Mouse (Mus musculus) liver, adult 2 months (tissue): ENCODE results near the gene Arhgef3. TPM values are rescaled to one million over a fixed set of nuclear protein-coding genes. Genes with fewer than 3 reads are reported as not detected.
A peak's percentile ranks its signal among the peaks of the same experiment; 100 is the strongest.

Experiments used
- DNase-seq: peaks from one replicate; pipeline ENCODE4 v3.0.0-alpha.2; 2011; ENCODE audit warnings: low read depth, low spot score; ENCODE audit errors: extremely low read depth
- H3K27ac ChIP-seq: fragments of 200-500 bp; replicated peaks from 2 replicates; pipeline ENCODE4 v1.5.1; 2012; ENCODE audit warnings: low read depth, mild to moderate bottlenecking, control low read depth, inconsistent platforms, low read length; ENCODE audit not compliant: insufficient read depth
- H3K27me3 ChIP-seq: fragments of 200-500 bp; 2 replicates; pipeline ENCODE4 v1.6.1; 2012; ENCODE audit warnings: mild to moderate bottlenecking, moderate library complexity, low read length, inconsistent platforms; ENCODE audit not compliant: control insufficient read depth, insufficient read depth
- H3K36me3 ChIP-seq: fragments of 200-500 bp; 2 replicates; pipeline ENCODE4 v1.6.1; 2012; ENCODE audit warnings: low read length, inconsistent platforms; ENCODE audit not compliant: control insufficient read depth, insufficient read depth
- H3K4me1 ChIP-seq: fragments of 200-500 bp; 2 replicates; pipeline ENCODE4 v1.6.1; 2011; ENCODE audit warnings: low read length; ENCODE audit not compliant: control insufficient read depth, insufficient read depth
- H3K4me3 ChIP-seq: fragments of 200-500 bp; 2 replicates; pipeline ENCODE4 v1.5.1; 2011; ENCODE audit warnings: low read depth, mild to moderate bottlenecking, control low read depth, low read length, moderate library complexity; ENCODE audit not compliant: insufficient read depth
- H3K79me2 ChIP-seq: fragments of 200-500 bp; 2 replicates; pipeline ENCODE4 v1.6.1; 2012; ENCODE audit warnings: inconsistent platforms, mild to moderate bottlenecking, low read length, moderate library complexity; ENCODE audit not compliant: control insufficient read depth, insufficient read depth
- H3K9ac ChIP-seq: fragments of 200-500 bp; 2 replicates; pipeline ENCODE4 v1.6.1; 2012; ENCODE audit warnings: low read depth, mild to moderate bottlenecking, control low read depth, inconsistent platforms, low read length
- CTCF ChIP-seq: fragments of 200-500 bp; IDR thresholded peaks from 2 replicates; pipeline ENCODE4 v1.5.1; 2011; ENCODE audit warnings: low read depth, low read length, control low read depth
- POLR2A ChIP-seq: fragments of 200-500 bp; IDR thresholded peaks from 2 replicates; pipeline ENCODE4 v1.6.1; 2011; ENCODE audit warnings: low read length, control low read depth; ENCODE audit not compliant: insufficient read depth; ENCODE audit errors: extremely low read depth
- WGBS: fragments of 180-500 bp; shearing (Covaris S2); methylation state at CpG from one replicate; pipeline ENCODE4 v1.1.7; 2018; 5-methylcytosine and 5-hydroxymethylcytosine counted together
- polyA plus RNA-seq: library from polyadenylated mRNA; depleted of rRNA; stranded (reverse); fragments of >200 nt; gene quantifications from 2 replicates; pipeline ENCODE4 v1.2.3, GENCODE M21; 2012
- total RNA-seq: library from RNA; depleted of rRNA; stranded (reverse); fragments of >200 nt; gene quantifications from 2 replicates; pipeline ENCODE4 v1.2.3, GENCODE M21; 2014

Gene Arhgef3
- total and polyA plus RNA-seq, 2 experiments: 6.4 to 19.3 TPM

DNA sequence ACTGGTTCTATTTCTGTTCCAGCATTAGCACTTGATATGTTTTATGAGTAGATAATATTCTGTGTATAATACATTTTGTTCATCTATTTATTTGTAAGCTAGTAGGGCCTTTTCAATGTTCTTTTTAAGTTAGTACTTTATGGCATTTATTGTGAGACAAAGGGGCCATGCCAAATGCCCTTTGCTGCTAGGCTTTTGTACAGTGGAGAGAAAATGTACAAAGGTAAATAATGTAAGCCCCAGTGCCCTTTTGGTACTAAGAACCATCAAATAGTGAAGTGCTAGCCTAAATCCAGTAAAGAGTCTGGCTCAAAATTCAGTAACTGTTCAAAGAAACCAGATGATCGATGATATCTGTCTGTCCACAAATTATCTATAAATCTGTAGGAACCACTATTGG, 307.6 kb downstream of the Arhgef3 start:
- no peak overlapping the region for H3K9ac ChIP-seq
- no peaks in the 10 kb centered on the region for H3K27me3 ChIP-seq
- H3K36me3 ChIP-seq: no peaks in the 10 kb centered on the region
- WGBS: 24% methylated on average over 1 of the region's 1 CpGs
- DNase-seq: peak; percentile 57
- H3K79me2 ChIP-seq: no peaks in the 10 kb centered on the region
- TF ChIP-seq POLR2A: no peak
- TF ChIP-seq CTCF: no peak
- H3K27ac ChIP-seq: no peak overlapping the region
- no peak overlapping the region for H3K4me3 ChIP-seq
- H3K4me1 ChIP-seq: peaks cover 4% of the 10 kb centered on the region; the same call in 1 of the 2 replicates

DNA sequence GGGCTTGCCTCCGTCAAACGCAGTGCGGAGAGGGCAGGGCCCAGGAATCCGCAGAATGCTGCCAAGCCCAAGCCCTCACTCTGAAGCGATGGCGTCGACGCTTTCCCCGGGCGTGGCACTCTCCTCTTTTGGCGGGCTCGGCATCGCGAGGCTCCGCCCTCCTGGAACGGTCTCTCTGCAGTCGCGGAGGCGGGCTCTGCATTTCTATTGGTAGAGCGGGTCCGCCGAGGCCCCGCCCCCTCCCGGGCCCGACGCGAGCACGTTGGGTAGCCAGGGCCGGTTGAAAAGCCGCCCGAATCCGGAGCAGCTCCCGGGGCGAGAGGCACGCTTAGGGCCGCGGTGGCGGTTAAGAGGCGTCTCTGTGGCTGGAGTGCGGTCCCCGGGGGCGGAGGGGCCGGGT, 313.9 kb downstream of the Arhgef3 start, which contains the start of gene Fam208a:
Gene Fam208a (plus strand): TSS at position 262 of the 400 bp plus-strand sequence.
- peak within 1 kb of the TSS; percentile 64 for H3K4me3 ChIP-seq
- peak within 1 kb of the TSS; percentile 95 for H3K27ac ChIP-seq
- H3K36me3 ChIP-seq: no peaks in the 10 kb centered on the region
- 1% methylated on average over 43 of the region's 43 CpGs for WGBS
- H3K4me1 ChIP-seq: peaks cover 9% of the 10 kb centered on the region; the same call in 1 of the 2 replicates
- DNase-seq: peak; percentile 80
- TF ChIP-seq POLR2A: peak; percentile 81
- TF ChIP-seq CTCF: no peak
- no peaks in the 10 kb centered on the region for H3K79me2 ChIP-seq
- peak within 1 kb of the TSS; percentile 91 for H3K9ac ChIP-seq
- H3K27me3 ChIP-seq: no peaks in the 10 kb centered on the region

DNA sequence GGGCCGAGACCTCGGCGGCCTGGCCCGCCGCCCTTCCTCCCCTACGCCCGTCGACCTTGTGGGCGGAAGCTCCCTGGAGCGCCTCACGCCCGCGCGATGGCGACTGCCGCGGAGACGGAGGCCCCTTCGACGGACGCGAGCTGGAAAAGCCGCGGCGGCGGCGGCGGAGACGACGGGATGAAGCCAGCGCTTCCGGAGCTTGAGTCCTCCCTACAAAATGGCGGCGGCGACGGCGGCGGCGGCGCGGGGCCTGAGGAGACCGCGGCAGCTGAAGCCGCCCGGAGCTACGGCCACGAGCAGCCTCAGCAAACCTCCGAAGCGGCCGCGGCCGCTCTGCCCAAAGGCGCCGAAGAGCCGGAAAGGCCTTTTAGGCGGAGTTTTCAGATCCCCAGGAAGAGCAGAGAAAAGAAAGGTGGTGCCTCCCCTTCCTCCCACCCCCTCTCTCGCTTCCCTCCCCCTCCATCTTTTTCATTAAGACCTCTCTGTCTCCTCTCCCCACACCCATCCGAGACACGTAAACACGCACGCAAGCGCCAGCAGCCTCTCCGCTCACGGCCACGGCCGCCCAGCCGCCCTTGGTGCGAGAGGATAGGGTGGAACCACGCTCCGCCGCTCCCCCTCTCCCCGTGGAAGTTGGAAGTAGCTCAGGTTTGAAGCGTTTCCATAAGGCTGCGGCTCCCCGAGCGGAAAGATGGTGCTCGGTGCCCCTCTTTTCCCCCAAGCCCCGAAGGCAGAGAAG, 314.4 kb downstream of the Arhgef3 start:
- peak; percentile 76 for DNase-seq
- H3K27ac ChIP-seq: peak overlapping the region; percentile 95
- 0 out of 2 replicates have a peak, but pooled peaks have one; percentile 34 for TF ChIP-seq POLR2A
- no peak for TF ChIP-seq CTCF
- peak overlapping the region; percentile 91 for H3K9ac ChIP-seq
- H3K79me2 ChIP-seq: no peaks in the 10 kb centered on the region; the same call in 1 of the 2 replicates
- H3K36me3 ChIP-seq: peaks cover 3% of the 10 kb centered on the region; the same call in 1 of the 2 replicates
- H3K27me3 ChIP-seq: no peaks in the 10 kb centered on the region
- H3K4me3 ChIP-seq: peak overlapping the region; percentile 64
- peaks cover 9% of the 10 kb centered on the region; the same call in 1 of the 2 replicates for H3K4me1 ChIP-seq
- WGBS: under 1% methylated on average over 77 of the region's 78 CpGs

DNA sequence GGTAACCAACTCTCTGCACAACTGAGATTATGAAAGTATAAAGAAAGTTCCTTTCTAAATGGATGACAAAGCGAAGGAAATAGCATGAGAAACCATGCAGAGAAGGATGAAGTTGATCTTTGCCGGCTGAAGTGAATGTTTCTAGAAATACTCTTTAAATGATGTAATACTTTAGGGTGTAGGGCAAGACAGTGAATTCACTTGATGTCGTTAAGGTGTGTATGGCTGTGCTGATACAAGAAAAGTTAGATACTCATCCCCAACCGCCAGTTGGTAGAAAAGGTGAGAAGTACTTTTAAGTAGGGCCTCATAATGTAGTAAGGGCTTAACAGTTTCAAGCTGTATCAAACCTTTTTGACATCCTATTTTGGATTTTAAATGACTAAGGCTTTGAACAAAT, 315.6 kb downstream of the Arhgef3 start:
- WGBS: 83% methylated on average over 4 of the region's 4 CpGs
- no peak overlapping the region for H3K4me3 ChIP-seq
- no peak overlapping the region for H3K27ac ChIP-seq
- peaks cover 3% of the 10 kb centered on the region; the same call in 1 of the 2 replicates for H3K36me3 ChIP-seq
- H3K9ac ChIP-seq: no peak overlapping the region
- TF ChIP-seq POLR2A: no peak
- no peak for TF ChIP-seq CTCF
- DNase-seq: no peak
- H3K27me3 ChIP-seq: no peaks in the 10 kb centered on the region
- H3K4me1 ChIP-seq: peaks cover 9% of the 10 kb centered on the region; the same call in 1 of the 2 replicates
- no peaks in the 10 kb centered on the region; the same call in 1 of the 2 replicates for H3K79me2 ChIP-seq

DNA sequence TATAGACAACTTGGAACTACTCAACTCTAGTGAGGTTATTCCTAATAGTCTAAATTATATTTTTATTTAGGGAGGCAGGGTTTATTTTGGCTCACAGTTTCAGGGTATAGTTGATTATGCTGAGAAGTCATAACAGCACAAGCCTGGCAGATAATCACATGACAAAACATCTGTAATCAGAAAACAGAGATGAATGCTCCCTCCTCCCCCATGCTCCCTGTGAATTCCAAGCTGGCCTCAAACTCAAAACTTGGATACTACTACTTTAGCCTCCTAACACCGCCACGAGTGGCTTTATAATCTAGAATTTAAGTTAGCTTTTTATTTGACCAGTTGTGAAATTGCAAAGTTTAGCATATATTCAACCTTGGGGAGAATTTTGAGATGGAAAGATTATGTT, 317.4 kb downstream of the Arhgef3 start:
- H3K4me3 ChIP-seq: no peak overlapping the region
- peaks cover 3% of the 10 kb centered on the region; the same call in 1 of the 2 replicates for H3K79me2 ChIP-seq
- no peak overlapping the region for H3K27ac ChIP-seq
- peaks cover 6% of the 10 kb centered on the region for H3K36me3 ChIP-seq
- H3K9ac ChIP-seq: no peak overlapping the region
- no peak for TF ChIP-seq POLR2A
- WGBS: 97% methylated on average over 2 of the region's 2 CpGs
- peaks cover 12% of the 10 kb centered on the region; the same call in 1 of the 2 replicates for H3K4me1 ChIP-seq
- no peak for DNase-seq
- no peaks in the 10 kb centered on the region for H3K27me3 ChIP-seq

DNA sequence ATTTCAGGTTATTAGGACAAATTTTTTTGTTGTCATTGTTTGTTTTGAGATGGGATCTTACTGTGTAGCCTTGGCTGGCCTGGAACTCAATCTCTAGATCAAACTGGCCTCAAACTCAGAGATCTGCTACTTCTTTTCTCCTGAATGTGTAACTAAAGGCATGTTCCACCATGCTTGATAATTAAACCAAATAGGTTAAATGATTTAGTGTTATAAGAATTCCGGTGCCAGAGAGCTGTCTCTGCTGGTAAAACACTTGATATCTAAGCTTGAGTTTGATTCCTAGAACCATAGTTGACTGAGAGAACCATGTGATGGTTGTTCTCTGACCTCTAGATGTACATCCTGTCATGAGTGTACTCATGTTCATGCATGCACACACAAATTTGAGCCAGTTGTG, 321.4 kb downstream of the Arhgef3 start:
- H3K27me3 ChIP-seq: no peaks in the 10 kb centered on the region
- no peak overlapping the region for H3K4me3 ChIP-seq
- DNase-seq: no peak
- peaks cover 3% of the 10 kb centered on the region; the same call in 1 of the 2 replicates for H3K79me2 ChIP-seq
- H3K36me3 ChIP-seq: peaks cover 17% of the 10 kb centered on the region
- H3K4me1 ChIP-seq: peaks cover 5% of the 10 kb centered on the region; the same call in 1 of the 2 replicates
- TF ChIP-seq CTCF (no peak), POLR2A (no peak)
- H3K27ac ChIP-seq: peak overlapping the region; percentile 55
- WGBS: 98% methylated on average over 1 of the region's 1 CpGs
- H3K9ac ChIP-seq: no peak overlapping the region
